Mouse (Mus musculus): ENCODE data around the gene Ctdsp2. TPM values are rescaled to one million over a fixed set of nuclear protein-coding genes. Genes with fewer than 3 reads are reported as not detected.

Ctdsp2 gene
- polyA plus RNA-seq, 1 experiment = 118 TPM

- Histone ChIP-seq H3K4me1 (ENCODE audit: control insufficient read depth, insufficient read depth, low read length) (peaks cover 10% of the 10 kb centered on the region; the same call in 1 of the 2 replicates), H3K4me3 (ENCODE audit: insufficient read depth, low read depth, low read length) (no peak overlapping the region), H3K27me3 (replicated peaks; ENCODE audit: control insufficient read depth, insufficient read depth, low read length) (no peaks in the 10 kb centered on the region), H3K27ac (ENCODE audit: insufficient read depth, low read depth, low read length) (peak overlapping the region; percentile 77), H3K36me3 (ENCODE audit: control insufficient read depth, insufficient read depth, low read length) (no peaks in the 10 kb centered on the region)
- 41% methylated on average over 6 of the region's 6 CpGs for WGBS
- no peak for TF ChIP-seq POLR2A (IDR thresholded peaks at IDR 0.05; ENCODE audit: low read depth, low read length)
- peak; percentile 95 for DNase-seq
These were observed 64.7 kb downstream of the Ctdsp2 start for GRCm38 (mm10) chr10:127043187-127043586.

- TF ChIP-seq CTCF (conservative IDR thresholded peaks at IDR 0.05; ENCODE audit: insufficient read depth, insufficient read length, low read depth, low read length) (no peak), POLR2A (IDR thresholded peaks at IDR 0.05; ENCODE audit: low read depth, low read length) (peak; percentile 23)
- H3K27ac ChIP-seq (ENCODE audit: insufficient read depth, low read depth, low read length) = peak within 1 kb of the TSS; percentile 6; the same call in 1 of the 2 replicates
- peak within 1 kb of the TSS; percentile 36 for H3K4me3 ChIP-seq (ENCODE audit: insufficient read depth, low read depth, low read length)
- H3K4me1 ChIP-seq (ENCODE audit: control insufficient read depth, insufficient read depth, low read length) = peaks cover 12% of the 10 kb centered on the region; the same call in 1 of the 2 replicates
- no peaks in the 10 kb centered on the region for H3K36me3 ChIP-seq (ENCODE audit: control insufficient read depth, insufficient read depth, low read length)
- 27% methylated on average over 5 of the region's 5 CpGs for WGBS
- DNase-seq = no peak
- H3K27me3 ChIP-seq (replicated peaks; ENCODE audit: control insufficient read depth, insufficient read depth, low read length) = no peaks in the 10 kb centered on the region
These were observed 69.4 kb downstream of the Ctdsp2 start, which contains the start of gene Cyp27b1 for GRCm38 (mm10) chr10:127047954-127048353. Gene Cyp27b1 (plus strand): TSS chr10:127048250.

GRCm38 (mm10) chr10:127048608-127049394 is 70.3 kb downstream of the Ctdsp2 start:
- Histone ChIP-seq H3K27me3 (replicated peaks; ENCODE audit: control insufficient read depth, insufficient read depth, low read length) (no peaks in the 10 kb centered on the region), H3K4me1 (ENCODE audit: control insufficient read depth, insufficient read depth, low read length) (peaks cover 8% of the 10 kb centered on the region; the same call in 1 of the 2 replicates), H3K27ac (ENCODE audit: insufficient read depth, low read depth, low read length) (peak overlapping the region; percentile 6; the same call in 1 of the 2 replicates), H3K36me3 (ENCODE audit: control insufficient read depth, insufficient read depth, low read length) (no peaks in the 10 kb centered on the region), H3K4me3 (ENCODE audit: insufficient read depth, low read depth, low read length) (peak overlapping the region; percentile 36)
- DNase-seq = peak; percentile 47
- no peak for TF ChIP-seq POLR2A (IDR thresholded peaks at IDR 0.05; ENCODE audit: low read depth, low read length)
- TF ChIP-seq CTCF (conservative IDR thresholded peaks at IDR 0.05; ENCODE audit: insufficient read depth, insufficient read length, low read depth, low read length) = no peak
- WGBS = 4% methylated on average over 35 of the region's 35 CpGs

Other genes with a start within 250 kb of the Ctdsp2 start
- 11.2 and 14.2 TPM in 2 replicates for gene Atp23, start 77.4 kb upstream of the Ctdsp2 start, polyA plus RNA-seq (2012; rRNA removed)
- gene Avil, start 22.0 kb downstream of the Ctdsp2 start, polyA plus RNA-seq (2012; rRNA removed) = 0.14 and 0.19 TPM in 2 replicates
- 54.0 and 58.1 TPM in 2 replicates for gene Tsfm, start 52.1 kb downstream of the Ctdsp2 start, polyA plus RNA-seq (2012; rRNA removed)
- gene Mettl1, start 62.7 kb downstream of the Ctdsp2 start, polyA plus RNA-seq (2012; rRNA removed) = 24.5 and 27.5 TPM in 2 replicates
- 2.4 and 3.1 TPM in 2 replicates for gene Eef1akmt3, start 62.8 kb downstream of the Ctdsp2 start, polyA plus RNA-seq (2012; rRNA removed)
- 13.5 and 14.3 TPM in 2 replicates for gene Cyp27b1, start 69.5 kb downstream of the Ctdsp2 start, polyA plus RNA-seq (2012; rRNA removed)
- gene March9, start 81.5 kb downstream of the Ctdsp2 start, polyA plus RNA-seq (2012; rRNA removed) = 13.1 and 15.3 TPM in 2 replicates
- gene Cdk4, start 84.8 kb downstream of the Ctdsp2 start, polyA plus RNA-seq (2012; rRNA removed) = 195 and 216 TPM in 2 replicates
- 102 and 117 TPM in 2 replicates for gene Tspan31, start 91.5 kb downstream of the Ctdsp2 start, polyA plus RNA-seq (2012; rRNA removed)
- 1.3 and 2.2 TPM in 2 replicates for gene Agap2, start 96.6 kb downstream of the Ctdsp2 start, polyA plus RNA-seq (2012; rRNA removed)
- gene Os9, start 142.4 kb downstream of the Ctdsp2 start, polyA plus RNA-seq (2012; rRNA removed) = 108 and 114 TPM in 2 replicates
- gene B4galnt1, start 186.5 kb downstream of the Ctdsp2 start, polyA plus RNA-seq (2012; rRNA removed) = 15.4 and 27.5 TPM in 2 replicates
- 6.6 and 8.1 TPM in 2 replicates for gene Slc26a10, start 201.9 kb downstream of the Ctdsp2 start, polyA plus RNA-seq (2012; rRNA removed)
- gene Arhgef25, start 211.4 kb downstream of the Ctdsp2 start, polyA plus RNA-seq (2012; rRNA removed) = 9.2 and 11.9 TPM in 2 replicates
- 101 and 132 TPM in 2 replicates for gene Dtx3, start 217.0 kb downstream of the Ctdsp2 start, polyA plus RNA-seq (2012; rRNA removed)
- 116 and 120 TPM in 2 replicates for gene Pip4k2c, start 232.9 kb downstream of the Ctdsp2 start, polyA plus RNA-seq (2012; rRNA removed)